Mouse (Mus musculus): ENCODE measurements at regions not wholly inside any gene's neighbourhood (a gene's known extent, or its start where the extent isn't known, plus 50 kb on each side); places are given as distances from the start of the nearest gene placed in this dataset.
"Not testable (repeated sequence)": the region's sequence is repeated elsewhere in the genome, so short reads cannot be mapped to it uniquely, and the experiment has no call there.

DNA sequence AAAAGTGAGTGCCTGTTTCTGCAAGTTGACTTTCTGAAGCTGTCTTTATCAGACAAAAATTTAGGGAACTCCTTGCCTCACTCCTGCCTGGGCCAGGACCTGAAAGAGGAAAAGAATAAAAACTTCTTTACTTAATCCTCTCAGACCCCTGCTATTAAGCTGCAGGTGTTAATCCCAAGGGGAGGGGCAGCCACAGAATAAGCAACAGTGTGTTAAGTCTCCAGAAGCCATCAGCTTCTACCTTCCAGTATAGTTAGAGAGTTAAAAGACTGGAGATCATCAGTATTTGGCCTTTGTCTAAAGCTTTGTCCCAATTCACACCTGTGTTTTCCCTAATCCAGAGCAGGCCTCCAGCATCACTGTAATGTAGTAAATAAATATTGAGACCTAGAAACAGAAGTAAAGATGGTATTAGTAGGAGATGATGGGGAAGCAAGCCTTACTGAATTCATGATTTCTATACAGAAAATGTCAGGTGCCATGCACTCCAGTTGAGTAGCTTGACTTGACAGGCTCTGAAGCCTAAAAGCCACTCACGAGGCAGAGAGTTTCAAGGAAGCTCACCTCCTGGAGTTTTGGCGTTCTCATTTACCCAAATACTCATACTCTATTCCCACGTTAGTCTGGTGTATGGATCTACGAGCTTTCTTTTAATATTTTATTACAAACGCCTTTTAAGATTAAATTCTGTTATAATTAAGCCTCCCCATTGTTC is 308.1 kb upstream of the Dab2 start:
- WGBS = 66% methylated on average over 5 of the region's 5 CpGs
- no peak for ATAC-seq (replicated peaks; ENCODE audit: extremely low read depth, insufficient read depth, low FRiP score)

DNA sequence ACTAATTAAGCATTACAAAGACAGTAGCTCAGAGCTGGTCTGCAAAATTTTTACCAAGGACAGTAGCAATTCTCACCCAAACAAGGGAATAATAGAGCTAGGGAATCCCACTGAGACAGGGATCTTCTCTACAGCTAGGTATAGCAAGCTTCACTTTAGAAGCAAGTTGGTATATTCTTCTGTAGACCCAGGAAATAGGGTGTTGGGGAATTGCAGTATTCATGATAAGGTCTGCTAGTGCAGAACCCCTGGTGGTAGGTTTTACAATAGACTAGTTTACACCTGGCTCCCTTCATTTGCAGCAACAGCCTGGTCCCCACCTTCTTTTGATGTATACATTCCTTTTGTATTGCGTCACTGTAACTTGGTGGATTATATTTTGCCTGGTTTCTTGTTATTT is 307.4 kb upstream of the Dab2 start:
- not testable (repeated sequence) for H3K36me3 ChIP-seq (ENCODE audit: control insufficient read depth, insufficient read depth); H3K27me3 ChIP-seq (ENCODE audit: control insufficient read depth, insufficient read depth, low read length)
- WGBS = 91% methylated on average over 1 of the region's 1 CpGs

More for the DNA sequence above, 308.1 kb upstream of the Dab2 start:
- Histone ChIP-seq H3K9me3 (replicated peaks; ENCODE audit: control insufficient read depth, low read length) (no peaks in the 10 kb centered on the region), H3K27ac (ENCODE audit: low read length) (no peak overlapping the region), H3K9ac (ENCODE audit: low read length) (no peak overlapping the region), H3K4me1 (ENCODE audit: control insufficient read depth, insufficient read depth, low read length) (no peaks in the 10 kb centered on the region), H3K4me2 (ENCODE audit: low read depth, low read length) (no peak overlapping the region), H3K27me3 (ENCODE audit: control insufficient read depth, insufficient read depth, low read length) (no peaks in the 10 kb centered on the region), H3K4me3 (ENCODE audit: low read length) (no peak overlapping the region), H3K36me3 (ENCODE audit: control insufficient read depth, insufficient read depth) (no peaks in the 10 kb centered on the region)

GRCm38 (mm10) chr15:6000816-6001215 is 298.8 kb upstream of the Dab2 start:
- H3K4me3 ChIP-seq (ENCODE audit: low read length) = no peak overlapping the region
- H3K4me2 ChIP-seq (ENCODE audit: low read depth, low read length) = no peak overlapping the region
- no peaks in the 10 kb centered on the region for H3K9me3 ChIP-seq (replicated peaks; ENCODE audit: control insufficient read depth, low read length)
- H3K4me1 ChIP-seq (ENCODE audit: control insufficient read depth, insufficient read depth, low read length) = no peaks in the 10 kb centered on the region
- H3K9ac ChIP-seq (ENCODE audit: low read length) = no peak overlapping the region
- H3K36me3 ChIP-seq (ENCODE audit: control insufficient read depth, insufficient read depth) = no peaks in the 10 kb centered on the region
- no peaks in the 10 kb centered on the region for H3K27me3 ChIP-seq (ENCODE audit: control insufficient read depth, insufficient read depth, low read length)
- WGBS = 88% methylated on average over 1 of the region's 1 CpGs
- no peak for ATAC-seq (replicated peaks; ENCODE audit: extremely low read depth, insufficient read depth, low FRiP score)
- no peak overlapping the region for H3K27ac ChIP-seq (ENCODE audit: low read length)

More for the DNA sequence above, 307.4 kb upstream of the Dab2 start:
- H3K4me3 ChIP-seq (ENCODE audit: low read length); H3K9ac ChIP-seq (ENCODE audit: low read length); ATAC-seq (replicated peaks; ENCODE audit: extremely low read depth, insufficient read depth, low FRiP score); H3K4me1 ChIP-seq (ENCODE audit: control insufficient read depth, insufficient read depth, low read length); H3K9me3 ChIP-seq (replicated peaks; ENCODE audit: control insufficient read depth, low read length); H3K27ac ChIP-seq (ENCODE audit: low read length); H3K4me2 ChIP-seq (ENCODE audit: low read depth, low read length): not testable (repeated sequence)

DNA sequence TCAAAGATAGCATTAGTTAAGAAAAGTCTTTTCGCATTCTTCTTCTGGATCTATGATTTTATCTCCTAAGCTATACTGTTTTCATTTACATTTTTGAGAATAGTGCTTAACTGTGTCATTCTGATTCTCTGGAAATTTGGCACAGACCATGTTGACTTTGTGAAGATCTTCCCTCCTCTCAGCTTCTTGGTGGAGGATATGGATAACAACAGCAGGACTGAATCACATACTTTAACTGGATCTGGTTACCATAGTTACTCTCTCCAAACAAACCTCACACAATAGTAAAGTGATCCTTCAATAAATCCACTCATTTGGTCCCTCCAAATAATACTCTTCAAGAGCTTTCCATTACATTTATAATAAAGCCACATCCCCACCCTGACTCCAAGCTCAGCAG is 298.2 kb upstream of the Dab2 start:
- Histone ChIP-seq H3K27me3 (ENCODE audit: control insufficient read depth, insufficient read depth, low read length) (no peaks in the 10 kb centered on the region), H3K4me1 (ENCODE audit: control insufficient read depth, insufficient read depth, low read length) (no peaks in the 10 kb centered on the region), H3K36me3 (ENCODE audit: control insufficient read depth, insufficient read depth) (no peaks in the 10 kb centered on the region), H3K4me3 (ENCODE audit: low read length) (no peak overlapping the region), H3K27ac (ENCODE audit: low read length) (no peak overlapping the region), H3K9me3 (replicated peaks; ENCODE audit: control insufficient read depth, low read length) (no peaks in the 10 kb centered on the region), H3K9ac (ENCODE audit: low read length) (no peak overlapping the region), H3K4me2 (ENCODE audit: low read depth, low read length) (no peak overlapping the region)
- 78% methylated on average over 1 of the region's 1 CpGs for WGBS
- ATAC-seq (replicated peaks; ENCODE audit: extremely low read depth, insufficient read depth, low FRiP score) = no peak; the same call in 1 of the 2 replicates

- no peaks in the 10 kb centered on the region for H3K27me3 ChIP-seq (ENCODE audit: control insufficient read depth, insufficient read depth, low read length)
- no peaks in the 10 kb centered on the region for H3K36me3 ChIP-seq (ENCODE audit: control insufficient read depth, insufficient read depth)
- H3K4me1 ChIP-seq (ENCODE audit: control insufficient read depth, insufficient read depth, low read length) = no peaks in the 10 kb centered on the region
- 45% methylated on average over 1 of the region's 1 CpGs for WGBS
- no peak for ATAC-seq (replicated peaks; ENCODE audit: extremely low read depth, insufficient read depth, low FRiP score)
- H3K9ac ChIP-seq (ENCODE audit: low read length) = no peak overlapping the region
- H3K4me3 ChIP-seq (ENCODE audit: low read length) = no peak overlapping the region
- H3K9me3 ChIP-seq (replicated peaks; ENCODE audit: control insufficient read depth, low read length) = no peaks in the 10 kb centered on the region
- H3K27ac ChIP-seq (ENCODE audit: low read length) = no peak overlapping the region
- no peak overlapping the region for H3K4me2 ChIP-seq (ENCODE audit: low read depth, low read length)
Measured at GRCm38 (mm10) chr15:6014982-6015381, 284.6 kb upstream of the Dab2 start.

GRCm38 (mm10) chr15:6016637-6017049 is 282.9 kb upstream of the Dab2 start:
- WGBS = 66% methylated on average over 5 of the region's 5 CpGs
- ATAC-seq (replicated peaks; ENCODE audit: extremely low read depth, insufficient read depth, low FRiP score) = no peak
- H3K36me3 ChIP-seq (ENCODE audit: control insufficient read depth, insufficient read depth) = no peaks in the 10 kb centered on the region

GRCm38 (mm10) chr15:6025543-6025942 is 274.0 kb upstream of the Dab2 start:
- no peaks in the 10 kb centered on the region for H3K9me3 ChIP-seq (replicated peaks; ENCODE audit: control insufficient read depth, low read length)
- H3K36me3 ChIP-seq (ENCODE audit: control insufficient read depth, insufficient read depth) = no peaks in the 10 kb centered on the region
- 16% methylated on average over 4 of the region's 4 CpGs for WGBS
- no peak for ATAC-seq (replicated peaks; ENCODE audit: extremely low read depth, insufficient read depth, low FRiP score)
- no peaks in the 10 kb centered on the region for H3K4me1 ChIP-seq (ENCODE audit: control insufficient read depth, insufficient read depth, low read length)
- H3K9ac ChIP-seq (ENCODE audit: low read length) = no peak overlapping the region
- no peak overlapping the region for H3K4me2 ChIP-seq (ENCODE audit: low read depth, low read length)
- no peak overlapping the region for H3K4me3 ChIP-seq (ENCODE audit: low read length)
- no peak overlapping the region for H3K27ac ChIP-seq (ENCODE audit: low read length)
- no peaks in the 10 kb centered on the region for H3K27me3 ChIP-seq (ENCODE audit: control insufficient read depth, insufficient read depth, low read length)

More at GRCm38 (mm10) chr15:6016637-6017049, 282.9 kb upstream of the Dab2 start:
- Histone ChIP-seq H3K9me3 (replicated peaks; ENCODE audit: control insufficient read depth, low read length) (no peaks in the 10 kb centered on the region), H3K4me3 (ENCODE audit: low read length) (no peak overlapping the region), H3K27me3 (ENCODE audit: control insufficient read depth, insufficient read depth, low read length) (no peaks in the 10 kb centered on the region), H3K9ac (ENCODE audit: low read length) (no peak overlapping the region), H3K4me1 (ENCODE audit: control insufficient read depth, insufficient read depth, low read length) (no peaks in the 10 kb centered on the region), H3K27ac (ENCODE audit: low read length) (no peak overlapping the region), H3K4me2 (ENCODE audit: low read depth, low read length) (no peak overlapping the region)

GRCm38 (mm10) chr15:6029214-6029613 is 270.4 kb upstream of the Dab2 start:
- Histone ChIP-seq H3K27me3 (ENCODE audit: control insufficient read depth, insufficient read depth, low read length) (no peaks in the 10 kb centered on the region), H3K9ac (ENCODE audit: low read length) (no peak overlapping the region), H3K9me3 (replicated peaks; ENCODE audit: control insufficient read depth, low read length) (no peaks in the 10 kb centered on the region), H3K36me3 (ENCODE audit: control insufficient read depth, insufficient read depth) (no peaks in the 10 kb centered on the region), H3K27ac (ENCODE audit: low read length) (no peak overlapping the region), H3K4me1 (ENCODE audit: control insufficient read depth, insufficient read depth, low read length) (no peaks in the 10 kb centered on the region), H3K4me2 (ENCODE audit: low read depth, low read length) (no peak overlapping the region), H3K4me3 (ENCODE audit: low read length) (no peak overlapping the region)
- WGBS = 89% methylated on average over 1 of the region's 1 CpGs
- ATAC-seq (replicated peaks; ENCODE audit: extremely low read depth, insufficient read depth, low FRiP score) = no peak

DNA sequence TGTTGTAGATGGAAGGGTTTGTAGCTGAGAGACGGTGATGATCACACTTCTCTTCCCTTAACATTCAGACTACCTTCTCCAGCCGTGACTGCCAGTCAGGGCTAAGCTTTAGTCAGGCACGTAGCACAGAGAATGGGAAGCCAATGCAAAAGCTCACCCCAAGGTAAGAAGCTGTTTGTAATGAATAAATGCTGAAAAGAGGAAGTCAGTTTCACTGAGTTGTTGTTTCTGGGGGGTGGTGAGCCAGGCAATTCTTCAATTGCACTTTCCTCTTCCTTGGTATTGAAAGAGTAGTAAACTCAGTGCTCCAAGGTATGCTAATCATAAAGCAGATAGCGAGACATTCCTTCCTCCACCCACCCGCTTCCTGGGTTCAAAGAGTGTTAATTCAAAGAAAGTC is 269.2 kb upstream of the Dab2 start:
- Histone ChIP-seq H3K9ac (ENCODE audit: low read length) (no peak overlapping the region), H3K36me3 (ENCODE audit: control insufficient read depth, insufficient read depth) (no peaks in the 10 kb centered on the region), H3K9me3 (replicated peaks; ENCODE audit: control insufficient read depth, low read length) (no peaks in the 10 kb centered on the region), H3K4me1 (ENCODE audit: control insufficient read depth, insufficient read depth, low read length) (no peaks in the 10 kb centered on the region), H3K4me2 (ENCODE audit: low read depth, low read length) (no peak overlapping the region), H3K4me3 (ENCODE audit: low read length) (no peak overlapping the region), H3K27me3 (ENCODE audit: control insufficient read depth, insufficient read depth, low read length) (no peaks in the 10 kb centered on the region), H3K27ac (ENCODE audit: low read length) (no peak overlapping the region)
- no peak for ATAC-seq (replicated peaks; ENCODE audit: extremely low read depth, insufficient read depth, low FRiP score)
- WGBS = 72% methylated on average over 5 of the region's 5 CpGs
